In the genomic region with DNA sequence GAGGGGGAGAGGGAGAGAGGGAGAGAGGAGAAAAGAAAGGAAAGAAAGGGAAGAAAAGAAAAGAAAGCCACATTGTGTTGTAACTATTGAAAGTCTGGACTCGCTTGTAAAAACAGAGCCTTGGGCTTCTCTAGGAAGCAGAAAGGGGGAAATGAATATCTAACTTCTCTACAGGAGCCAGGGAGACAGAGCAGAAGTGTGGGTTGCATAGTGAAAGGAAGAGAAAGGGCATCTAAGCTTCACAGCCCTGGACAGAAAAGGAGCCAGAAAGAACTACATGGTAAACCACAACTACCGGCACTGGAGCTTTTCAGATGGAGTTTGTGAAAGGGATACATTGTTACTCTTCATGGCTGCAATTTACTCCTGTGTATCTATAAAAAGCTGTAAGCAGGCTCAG, we compare ENCODE assay signal across 26 mouse cellular contexts. TPM values are rescaled to one million over a fixed set of nuclear protein-coding genes. Genes with fewer than 3 reads are reported as not detected.
DNase-seq lines count a peak whose midpoint lies in the region; ATAC-seq and TF ChIP-seq lines count a peak whose summit lies in the region.
"Had no signal": no experiment of that assay in that cellular context is flagged by ENCODE, and none has a peak within 500 bp of the region (broad histone marks: within the 10 kb centered on the region; RNA-seq: fewer than 3 reads in every experiment).

No protein-coding gene starts in this region.

- H3K4me2 ChIP-seq in heart, embryonic 11.5 days = no peak overlapping the region
- no peak overlapping the region for H3K4me2 ChIP-seq in heart, postnatal 0 days (ENCODE audit: low read depth, low read length)
- peak overlapping the region; percentile 78; the same call in 1 of the 2 replicates for H3K4me2 ChIP-seq in CH12.LX (ENCODE audit: insufficient read depth, low read depth, poor library complexity, severe bottlenecking)
- H3K4me2 ChIP-seq in limb, embryonic 15.5 days = no peak overlapping the region
- H3K4me2 ChIP-seq: forebrain, embryonic 13.5 days; hindbrain, embryonic 14.5 days; neural tube, embryonic 13.5 days had no signal

- WGBS in heart, embryonic 11.5 days (ENCODE audit: insufficient replicate concordance) = 62% methylated on average over 2 of the region's 2 CpGs
- WGBS in heart, postnatal 0 days = 32% methylated on average over 2 of the region's 2 CpGs
- WGBS in limb, embryonic 15.5 days = 58% methylated on average over 2 of the region's 2 CpGs

- no peak overlapping the region for H3K4me3 ChIP-seq in heart, embryonic 11.5 days (ENCODE audit: low read depth, low read length)
- H3K4me3 ChIP-seq in heart, postnatal 0 days (ENCODE audit: low read depth, low read length) = no peak overlapping the region
- no peak overlapping the region for H3K4me3 ChIP-seq in CH12.LX (replicated peaks in 1 of 3; ENCODE audit: low read depth in 2 of 3, low read length in 2 of 3, poor library complexity in 1 of 3)
- H3K4me3 ChIP-seq in limb, embryonic 15.5 days = no peak overlapping the region
- H3K4me3 ChIP-seq: forebrain, embryonic 13.5 days; left cerebral cortex, adult 2 months; neural tube, embryonic 13.5 days had no signal

- TF ChIP-seq POLR2A in CH12.LX (IDR thresholded peaks at IDR 0.05; ENCODE audit: low read depth, low read length) = no peak

- TF ChIP-seq RAD21 in CH12.LX (IDR thresholded peaks at IDR 0.05; ENCODE audit: low read depth, low read length) = no peak

- no peaks in the 10 kb centered on the region for H3K27me3 ChIP-seq in heart, embryonic 11.5 days (ENCODE audit: control insufficient read depth, insufficient read depth, low read length)
- H3K27me3 ChIP-seq in heart, postnatal 0 days (ENCODE audit: control insufficient read depth, insufficient read depth, low read length) = no peaks in the 10 kb centered on the region
- H3K27me3 ChIP-seq in CH12.LX (replicated peaks) = no peaks in the 10 kb centered on the region
- H3K27me3 ChIP-seq in limb, embryonic 15.5 days = no peaks in the 10 kb centered on the region
- H3K27me3 ChIP-seq: forebrain, embryonic 13.5 days; neural tube, embryonic 13.5 days had no signal

- no peaks in the 10 kb centered on the region for H3K36me3 ChIP-seq in heart, embryonic 11.5 days (ENCODE audit: control insufficient read depth, insufficient read depth, low read length)
- H3K36me3 ChIP-seq in heart, postnatal 0 days (replicated peaks; ENCODE audit: control insufficient read depth, insufficient read depth, low read length) = no peaks in the 10 kb centered on the region
- no peaks in the 10 kb centered on the region for H3K36me3 ChIP-seq in CH12.LX (replicated peaks in 1 of 2; ENCODE audit: control insufficient read depth in 1 of 2, insufficient read depth in 1 of 2, low read length in 1 of 2)
- H3K36me3 ChIP-seq in limb, embryonic 15.5 days = no peaks in the 10 kb centered on the region
- H3K36me3 ChIP-seq: neural tube, embryonic 13.5 days had no signal

- TF ChIP-seq CTCF in heart, postnatal 0 days (IDR thresholded peaks at IDR 0.05; ENCODE audit: low read depth) = no peak
- TF ChIP-seq CTCF in CH12.LX (conservative IDR thresholded peaks at IDR 0.05 in 1 of 2, IDR thresholded peaks at IDR 0.05 in 1 of 2; ENCODE audit: low read depth in 2 of 2, low read length in 2 of 2) = no peak

- in situ Hi-C loops in CH12.LX (cut with MboI; ENCODE audit: low pct_ligation_motif_present, low pct_unique_long_range_greater_than_20kb, low sequenced_read_pairs) = no loop called here

- H3K9me3 ChIP-seq in heart, embryonic 11.5 days (replicated peaks; ENCODE audit: control insufficient read depth, low read length) = no peaks in the 10 kb centered on the region
- H3K9me3 ChIP-seq in heart, postnatal 0 days (replicated peaks; ENCODE audit: control insufficient read depth, low read length) = no peaks in the 10 kb centered on the region
- H3K9me3 ChIP-seq in CH12.LX (replicated peaks; ENCODE audit: low read length) = no peaks in the 10 kb centered on the region
- no peaks in the 10 kb centered on the region for H3K9me3 ChIP-seq in limb, embryonic 15.5 days
- H3K9me3 ChIP-seq: forebrain, embryonic 13.5 days; neural tube, embryonic 13.5 days had no signal

- peaks cover 4% of the 10 kb centered on the region; the same call in 1 of the 2 replicates for H3K4me1 ChIP-seq in heart, embryonic 11.5 days (ENCODE audit: control insufficient read depth, insufficient read depth, low read length)
- H3K4me1 ChIP-seq in heart, postnatal 0 days (ENCODE audit: control insufficient read depth, insufficient read depth) = peaks cover 7% of the 10 kb centered on the region
- H3K4me1 ChIP-seq in CH12.LX (ENCODE audit: control insufficient read depth in 1 of 2, insufficient read depth in 2 of 2) = 0 out of 4 replicates have a peak, but pooled peaks cover 0 to 5% of the 10 kb centered on the region in 2 experiments
- H3K4me1 ChIP-seq in limb, embryonic 15.5 days = peaks cover 13% of the 10 kb centered on the region
- H3K4me1 ChIP-seq: forebrain, embryonic 13.5 days; neural tube, embryonic 13.5 days had no signal

- no peak overlapping the region for H3K9ac ChIP-seq in heart, embryonic 11.5 days (ENCODE audit: low read depth, low read length)
- no peak overlapping the region for H3K9ac ChIP-seq in heart, postnatal 0 days (replicated peaks; ENCODE audit: low read depth, low read length)
- no peak overlapping the region for H3K9ac ChIP-seq in CH12.LX (ENCODE audit: insufficient read depth, low read depth)
- no peak overlapping the region for H3K9ac ChIP-seq in limb, embryonic 15.5 days
- H3K9ac ChIP-seq: forebrain, embryonic 13.5 days; hindbrain, embryonic 14.5 days; neural tube, embryonic 13.5 days had no signal

- peak overlapping the region; percentile 77 for H3K27ac ChIP-seq in heart, embryonic 11.5 days (ENCODE audit: low read depth, low read length)
- H3K27ac ChIP-seq in heart, postnatal 0 days (ENCODE audit: low read depth) = peak overlapping the region; percentile 84
- no peak overlapping the region for H3K27ac ChIP-seq in CH12.LX (ENCODE audit: insufficient read depth, low read depth)
- H3K27ac ChIP-seq in limb, embryonic 15.5 days = peak overlapping the region; percentile 43; the same call in 1 of the 2 replicates
- H3K27ac ChIP-seq: forebrain, embryonic 13.5 days; hindbrain, embryonic 14.5 days; left cerebral cortex, adult 2 months; neural tube, embryonic 13.5 days had no signal

- no peak for TF ChIP-seq EP300 in heart, postnatal 0 days (IDR thresholded peaks at IDR 0.05; ENCODE audit: low read depth)
- no peak for TF ChIP-seq EP300 in CH12.LX (IDR thresholded peaks at IDR 0.05; ENCODE audit: low read length)

- no peak for DNase-seq in heart, postnatal 4 days
- no peak for DNase-seq in heart, postnatal 0 days (ENCODE audit: low spot score)
- DNase-seq in heart, adult 18-20 months = no peak
- no peak for DNase-seq in CH12.LX (ENCODE audit: extremely low read depth)
- no peak for DNase-seq in urinary bladder, adult 2 months (ENCODE audit: low spot score)
- DNase-seq: adrenal gland, adult 8-10 months; cerebellum, adult 18-20 months; cerebellum, postnatal 14 days; kidney, adult 18-20 months; layer of hippocampus, adult 9-11 months; lung, postnatal 4 days; retina, postnatal 1 day; thymus, postnatal 36 days had no signal

- ATAC-seq in heart, embryonic 11.5 days (replicated peaks; ENCODE audit: insufficient number of reproducible peaks, low FRiP score, low TSS enrichment) = no peak
- ATAC-seq in heart, postnatal 0 days (ENCODE audit: insufficient read depth, low read depth) = no peak
- ATAC-seq in limb, embryonic 15.5 days (ENCODE audit: insufficient number of reproducible peaks, low FRiP score, low TSS enrichment, low read depth) = no peak
- ATAC-seq: activated CD4-positive, CD25-positive, alpha-beta regulatory T cell, adult 4 months; forebrain, embryonic 13.5 days; inflammation-experienced regulatory T-cells, adult 6 months had no signal

- dilution Hi-C loops in CH12.LX (cut with MboI; ENCODE audit: extremely low pct_ligation_motif_present, extremely low pct_unique_long_range_greater_than_20kb, low sequenced_read_pairs) = no loop called here

- H3K79me2 ChIP-seq in CH12.LX (replicated peaks; ENCODE audit: control insufficient read depth, extremely low read depth, insufficient read depth, poor library complexity, severe bottlenecking) = no peaks in the 10 kb centered on the region

TF ChIP-seq in CH12.LX, 34 proteins besides CTCF, POLR2A, EP300 and RAD21 (continues in another document):
- no peak for TF ChIP-seq ZNF384 (IDR thresholded peaks at IDR 0.05; ENCODE audit: low read depth, low read length)
- no peak for TF ChIP-seq ELF1 (IDR thresholded peaks at IDR 0.05; ENCODE audit: low read depth, low read length)
- TF ChIP-seq UBTF (IDR thresholded peaks at IDR 0.05; ENCODE audit: low read depth, low read length) = no peak
- no peak for TF ChIP-seq KAT2A (IDR thresholded peaks at IDR 0.05; ENCODE audit: insufficient replicate concordance, low read length)
- no peak for TF ChIP-seq MAFK (IDR thresholded peaks at IDR 0.05; ENCODE audit: insufficient replicate concordance, low read length)
- no peak for TF ChIP-seq POLR2AphosphoS2 (IDR thresholded peaks at IDR 0.05; ENCODE audit: low read depth, low read length)
- TF ChIP-seq MAZ (IDR thresholded peaks at IDR 0.05; ENCODE audit: low read depth, low read length) = no peak

RNA-seq across cellular contexts. Expression of a gene that starts 7.2 kb away (rescaled TPM):
- 0.10 TPM in 1 of 2 replicates, not detected in the other for polyA plus RNA-seq in heart, embryonic 11.5 days (2014; fragmentation: Nextera tagmentation; extraction: Ambion mirVana)
- under 1 TPM in 1 of 2 experiments, not detected in 1; 0.09 TPM for total RNA-seq in heart, postnatal 4 days (2021)
- not detected in 2 replicates for total RNA-seq in heart, postnatal 0 days (2014; rRNA removed; ENCODE audit: low replicate concordance)
- 0.04 TPM in 1 of 2 replicates, not detected in the other for polyA plus RNA-seq in heart, postnatal 0 days (2015; fragmentation: Nextera tagmentation; extraction: Ambion mirVana)
- total RNA-seq in heart, adult 18-20 months (2021) = under 1 TPM; 0.40 to 0.59 TPM
- total RNA-seq in CH12.LX (2012; rRNA removed) = 0.67 and 0.93 TPM in 2 replicates
- 0.32 and 0.39 TPM in 2 replicates for total RNA-seq in CH12.LX (2014; rRNA removed)
- 0.38 and 0.43 TPM in 2 replicates for polyA plus RNA-seq in CH12.LX (2012; ENCODE audit: insufficient read length, low read depth)
- 0.09 TPM in 1 of 2 replicates, not detected in the other for polyA plus RNA-seq in limb, embryonic 15.5 days (2015; fragmentation: Nextera tagmentation; extraction: Ambion mirVana)
- polyA plus RNA-seq in urinary bladder, adult 2 months (2012; rRNA removed) = 0.74 and 0.94 TPM in 2 replicates
- total RNA-seq: gastrocnemius, adult 18-20 months; left cerebral cortex, adult 2 months; left cerebral cortex, postnatal 36 days had no signal
- polyA plus RNA-seq: C2C12; forebrain, embryonic 13.5 days; kidney, embryonic 16.5 days; neural tube, embryonic 13.5 days; testis, adult 2 months had no signal

RNA-seq across cellular contexts. Expression of a gene that starts 17.2 kb away (rescaled TPM):
- polyA plus RNA-seq in heart, embryonic 11.5 days (2014; fragmentation: Nextera tagmentation; extraction: Ambion mirVana) = 0.59 and 0.64 TPM in 2 replicates
- 1 to 10 TPM; 6.9 to 7.5 TPM for total RNA-seq in heart, postnatal 4 days (2021)
- 4.3 and 6.1 TPM in 2 replicates for total RNA-seq in heart, postnatal 0 days (2014; rRNA removed; ENCODE audit: low replicate concordance)
- 1.0 and 1.2 TPM in 2 replicates for polyA plus RNA-seq in heart, postnatal 0 days (2015; fragmentation: Nextera tagmentation; extraction: Ambion mirVana)
- total RNA-seq in heart, adult 18-20 months (2021) = 1 to 10 TPM in 1 of 2 experiments, under 1 TPM in 1; 0.79 to 1.0 TPM
- 1.3 and 2.7 TPM in 2 replicates for total RNA-seq in CH12.LX (2012; rRNA removed)
- 1.2 and 1.4 TPM in 2 replicates for total RNA-seq in CH12.LX (2014; rRNA removed)
- 2.0 and 2.5 TPM in 2 replicates for polyA plus RNA-seq in CH12.LX (2012; ENCODE audit: insufficient read length, low read depth)
- polyA plus RNA-seq in limb, embryonic 15.5 days (2015; fragmentation: Nextera tagmentation; extraction: Ambion mirVana) = 4.9 and 6.9 TPM in 2 replicates
- 1.3 and 1.9 TPM in 2 replicates for polyA plus RNA-seq in urinary bladder, adult 2 months (2012; rRNA removed)
- polyA plus RNA-seq: activated CD4-positive, CD25-positive, alpha-beta regulatory T cell, adult 4 months; inflammation-experienced regulatory T-cells, adult 6 months had no signal
